Mouse (Mus musculus) lung, embryonic 14.5 days (tissue): ENCODE data around the gene Hps1. TPM values are rescaled to one million over a fixed set of nuclear protein-coding genes. Genes with fewer than 3 reads are reported as not detected.
"Not testable (repeated sequence)": the region's sequence is repeated elsewhere in the genome, so short reads cannot be mapped to it uniquely, and the experiment has no call there.

ENCODE experiments used
- ATAC-seq: fragments of 200-750 bp; cut with Nextera tagmentation; 2 replicates; pipeline ENCODE4 v1.8.0; 2017; ENCODE audit warnings: mild to moderate bottlenecking, moderate TSS enrichment, moderate library complexity; ENCODE audit not compliant: insufficient read depth
- DNase-seq: peaks from one replicate; pipeline ENCODE4 v3.0.0-alpha.2; 2015
- H3K27ac ChIP-seq: fragments of 300-500 bp; sonication (generic); 2 replicates; pipeline ENCODE4 v1.5.1; 2014; ENCODE audit warnings: low read depth, mild to moderate bottlenecking, moderate library complexity
- H3K27me3 ChIP-seq: fragments of 300-500 bp; sonication (generic); 2 replicates; pipeline ENCODE4 v1.6.1; 2014; ENCODE audit warnings: low read length, control low read depth; ENCODE audit not compliant: insufficient read depth
- H3K36me3 ChIP-seq: fragments of 300-500 bp; sonication (generic); 2 replicates; pipeline ENCODE4 v1.6.1; 2014; ENCODE audit warnings: control low read depth; ENCODE audit not compliant: insufficient read depth
- H3K4me1 ChIP-seq: fragments of 300-500 bp; sonication (generic); 2 replicates; pipeline ENCODE4 v1.6.1; 2014; ENCODE audit warnings: antibody characterized with exemption, control low read depth; ENCODE audit not compliant: insufficient read depth
- H3K4me2 ChIP-seq: fragments of 300-500 bp; sonication (generic); 2 replicates; pipeline ENCODE4 v1.6.1; 2014; ENCODE audit warnings: mild to moderate bottlenecking
- H3K4me3 ChIP-seq: fragments of 300-500 bp; sonication (generic); 2 replicates; pipeline ENCODE4 v1.5.1; 2014; ENCODE audit warnings: low read depth, low read length
- H3K9ac ChIP-seq: fragments of 300-500 bp; sonication (generic); 2 replicates; pipeline ENCODE4 v1.6.1; 2014
- H3K9me3 ChIP-seq: fragments of 300-500 bp; sonication (generic); 2 replicates; pipeline ENCODE4 v1.6.1; 2016; ENCODE audit warnings: low read depth, low read length, control low read depth
- CTCF ChIP-seq: IDR thresholded peaks from 2 replicates; pipeline ENCODE4 v1.5.1; 2016; ENCODE audit warnings: antibody characterized with exemption, low read depth
- WGBS: fragments of 180-500 bp; shearing (Covaris S2); extraction: QIAGEN DNeasy Blood & Tissue Kit; methylation state at CpG from one replicate; pipeline ENCODE4 v1.1.7; 2014; 5-methylcytosine and 5-hydroxymethylcytosine counted together
- polyA plus RNA-seq: library from polyadenylated mRNA; unstranded; fragments of >200 nt; fragmentation: Nextera tagmentation; extraction: Ambion mirVana; gene quantifications from 2 replicates; pipeline ENCODE4 v1.2.1, GENCODE M21; 2014

Gene Hps1
- polyA plus RNA-seq, 1 experiment from 2014 or later: 14.8 TPM

DNA sequence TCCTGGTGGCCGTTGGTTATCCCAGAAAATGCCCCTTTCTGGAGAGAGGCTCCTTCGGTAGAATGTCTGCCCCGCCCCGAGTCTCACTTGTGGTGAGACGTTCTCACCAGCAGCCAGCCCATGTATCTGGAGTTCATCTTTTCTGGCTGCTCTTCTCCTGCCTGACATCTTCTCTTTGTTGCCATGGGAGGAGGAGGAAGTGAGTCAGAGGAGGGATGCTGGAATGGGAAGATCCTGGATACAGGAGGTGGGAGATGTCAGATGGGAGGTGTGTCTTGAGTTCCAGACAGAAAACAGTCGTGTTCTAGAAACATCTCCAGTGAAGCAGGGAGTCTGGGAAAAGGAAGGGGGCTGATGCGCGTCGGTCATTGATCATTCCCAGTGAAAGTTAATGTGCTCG is 29.7 kb upstream of the Hps1 start:
- no peak for TF ChIP-seq CTCF
- H3K27ac ChIP-seq: no peak overlapping the region
- ATAC-seq (no peak), DNase-seq (no peak)
- H3K4me3 ChIP-seq: no peak overlapping the region
- WGBS: 83% methylated on average over 10 of the region's 10 CpGs
- H3K9me3 ChIP-seq: no peaks in the 10 kb centered on the region
- H3K9ac ChIP-seq: no peak overlapping the region
- no peaks in the 10 kb centered on the region for H3K36me3 ChIP-seq
- no peaks in the 10 kb centered on the region for H3K27me3 ChIP-seq
- H3K4me1 ChIP-seq: no peaks in the 10 kb centered on the region
- H3K4me2 ChIP-seq: no peak overlapping the region

DNA sequence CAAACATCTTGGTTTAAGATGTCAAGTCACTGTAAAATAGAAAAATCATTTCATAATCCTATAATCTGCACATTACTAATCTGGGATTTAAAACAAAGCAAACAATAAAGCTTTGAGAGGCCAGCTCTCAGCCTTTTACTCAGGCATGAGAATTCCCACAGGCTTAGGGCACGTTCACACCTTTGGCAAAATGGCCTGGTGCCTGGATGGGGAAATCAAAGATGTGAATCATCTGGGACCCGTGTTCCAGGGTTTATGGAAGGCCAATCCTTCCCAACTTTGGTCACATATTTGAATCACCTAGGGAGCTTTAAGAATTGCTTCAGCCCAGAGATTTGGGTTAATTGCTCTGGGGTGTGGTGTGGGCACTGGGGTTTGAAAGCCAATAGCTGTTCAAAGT is 18.1 kb upstream of the Hps1 start:
- H3K27me3 ChIP-seq: 0 out of 2 replicates have a peak, but pooled peaks cover 3% of the 10 kb centered on the region
- no peak overlapping the region for H3K9ac ChIP-seq
- no peak overlapping the region for H3K4me2 ChIP-seq
- H3K4me3 ChIP-seq: no peak overlapping the region
- H3K9me3 ChIP-seq: no peaks in the 10 kb centered on the region
- no peak overlapping the region for H3K27ac ChIP-seq
- H3K36me3 ChIP-seq: no peaks in the 10 kb centered on the region
- 64% methylated on average over 2 of the region's 2 CpGs for WGBS
- TF ChIP-seq CTCF: no peak
- DNase-seq: no peak
- H3K4me1 ChIP-seq: no peaks in the 10 kb centered on the region; the same call in 1 of the 2 replicates
- no peak for ATAC-seq

DNA sequence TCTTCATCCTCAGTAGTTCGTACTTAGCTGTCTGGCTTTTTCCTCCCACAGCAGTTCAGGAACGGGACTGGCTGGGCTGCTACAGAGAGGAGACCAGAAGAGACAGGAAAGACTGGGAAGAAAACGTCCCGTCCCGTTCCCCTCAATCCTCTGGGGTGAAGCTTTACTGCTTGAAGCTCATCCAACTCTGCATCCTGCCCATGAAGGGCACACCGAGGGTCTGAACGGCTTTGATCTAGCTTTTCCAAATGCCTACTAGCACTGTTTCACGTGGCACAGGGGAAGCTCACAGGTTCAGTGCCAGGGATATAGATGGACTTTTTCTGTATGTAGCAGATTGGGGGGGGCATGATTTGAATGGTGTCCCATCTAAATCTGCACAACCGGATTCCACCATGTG is 16.0 kb upstream of the Hps1 start:
- 31% methylated on average over 9 of the region's 9 CpGs for WGBS
- H3K4me1 ChIP-seq: no peaks in the 10 kb centered on the region; the same call in 1 of the 2 replicates
- TF ChIP-seq CTCF: no peak
- peak overlapping the region; percentile 82 for H3K4me2 ChIP-seq
- H3K9me3 ChIP-seq: no peaks in the 10 kb centered on the region
- no peak overlapping the region for H3K9ac ChIP-seq
- DNase-seq (no peak), ATAC-seq (no peak)
- H3K27me3 ChIP-seq: 0 out of 2 replicates have a peak, but pooled peaks cover 3% of the 10 kb centered on the region
- peak overlapping the region; percentile 34 for H3K4me3 ChIP-seq
- no peaks in the 10 kb centered on the region for H3K36me3 ChIP-seq
- no peak overlapping the region for H3K27ac ChIP-seq

GRCm38 (mm10) chr19:42794914-42795613 is 15.3 kb upstream of the Hps1 start:
- peak; percentile 96 for TF ChIP-seq CTCF
- Histone ChIP-seq H3K9ac (peak overlapping the region; percentile 44), H3K27ac (peak overlapping the region; percentile 58; the same call in 1 of the 2 replicates), H3K36me3 (no peaks in the 10 kb centered on the region), H3K27me3 (0 out of 2 replicates have a peak, but pooled peaks cover 3% of the 10 kb centered on the region), H3K4me3 (peak overlapping the region; percentile 34), H3K4me1 (no peaks in the 10 kb centered on the region; the same call in 1 of the 2 replicates), H3K4me2 (peak overlapping the region; percentile 82), H3K9me3 (no peaks in the 10 kb centered on the region)
- DNase-seq (peak; percentile 98), ATAC-seq (peak; percentile 91)
- WGBS: 2% methylated on average over 31 of the region's 31 CpGs

DNA sequence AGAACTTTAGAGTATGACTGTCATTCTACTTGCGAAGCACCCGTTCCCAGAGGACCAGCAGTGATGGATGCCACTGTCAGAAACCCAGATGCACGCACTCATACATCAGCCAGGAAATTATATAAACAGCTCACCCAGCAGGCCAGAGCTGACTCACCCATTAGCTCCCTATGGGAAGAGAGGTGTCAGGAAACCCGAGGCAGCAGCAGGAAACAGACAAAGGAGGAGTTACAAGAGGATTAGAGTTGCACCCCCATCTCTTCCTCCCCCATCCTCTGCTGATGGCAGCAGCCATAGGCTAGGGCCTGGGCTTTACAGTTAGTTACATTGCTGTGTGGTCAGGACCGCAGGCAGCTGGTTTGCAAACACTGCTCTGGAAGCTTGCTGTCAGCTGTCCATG is 8.5 kb upstream of the Hps1 start:
- Histone ChIP-seq H3K27me3 (0 out of 2 replicates have a peak, but pooled peaks cover under 1% of the 10 kb centered on the region), H3K9ac (no peak overlapping the region), H3K27ac (peak overlapping the region; percentile 13; the same call in 1 of the 2 replicates), H3K36me3 (no peaks in the 10 kb centered on the region), H3K4me1 (peaks cover 7% of the 10 kb centered on the region), H3K4me2 (no peak overlapping the region), H3K9me3 (no peaks in the 10 kb centered on the region), H3K4me3 (no peak overlapping the region)
- 16% methylated on average over 5 of the region's 5 CpGs for WGBS
- peak; percentile 82 for DNase-seq
- TF ChIP-seq CTCF: no peak
- ATAC-seq: peak; percentile 88

DNA sequence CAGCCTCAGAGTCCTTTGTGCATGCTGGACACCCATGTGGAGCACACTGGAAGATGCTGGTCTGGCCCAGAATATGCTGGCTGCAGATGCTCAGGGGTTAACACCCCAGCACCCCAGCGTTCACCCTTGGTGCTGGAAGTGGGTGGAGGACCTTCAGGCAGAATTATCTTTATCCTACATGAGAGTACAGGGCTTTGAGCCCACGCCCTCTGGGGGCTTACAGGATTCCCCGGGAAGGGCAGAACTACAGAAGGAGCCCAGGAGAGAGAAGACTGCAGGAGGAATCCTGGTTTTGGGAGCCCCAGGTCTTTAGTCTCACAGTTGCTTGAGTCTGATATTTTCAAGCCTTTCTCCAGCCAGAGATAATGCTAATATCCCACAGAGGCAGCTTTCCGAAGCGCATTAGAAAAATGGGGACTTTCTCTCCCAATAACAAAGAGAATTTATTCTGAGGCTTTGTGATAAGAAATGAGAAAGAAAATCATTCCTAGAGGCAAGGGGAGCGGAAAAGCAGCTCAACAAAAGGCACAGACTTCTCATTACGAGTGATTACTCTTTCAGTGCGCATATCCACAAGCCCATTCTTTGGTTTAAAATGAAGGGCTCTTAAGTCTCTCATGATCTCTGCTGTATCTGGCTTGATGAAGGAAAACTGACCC is 5.9 kb upstream of the Hps1 start:
- ATAC-seq: no peak
- Histone ChIP-seq H3K4me2 (no peak overlapping the region), H3K4me1 (peaks cover 7% of the 10 kb centered on the region), H3K9ac (no peak overlapping the region), H3K36me3 (no peaks in the 10 kb centered on the region), H3K27me3 (no peaks in the 10 kb centered on the region), H3K27ac (no peak overlapping the region), H3K9me3 (no peaks in the 10 kb centered on the region), H3K4me3 (no peak overlapping the region)
- 53% methylated on average over 8 of the region's 8 CpGs for WGBS
- no peak for TF ChIP-seq CTCF
- DNase-seq: no peak

DNA sequence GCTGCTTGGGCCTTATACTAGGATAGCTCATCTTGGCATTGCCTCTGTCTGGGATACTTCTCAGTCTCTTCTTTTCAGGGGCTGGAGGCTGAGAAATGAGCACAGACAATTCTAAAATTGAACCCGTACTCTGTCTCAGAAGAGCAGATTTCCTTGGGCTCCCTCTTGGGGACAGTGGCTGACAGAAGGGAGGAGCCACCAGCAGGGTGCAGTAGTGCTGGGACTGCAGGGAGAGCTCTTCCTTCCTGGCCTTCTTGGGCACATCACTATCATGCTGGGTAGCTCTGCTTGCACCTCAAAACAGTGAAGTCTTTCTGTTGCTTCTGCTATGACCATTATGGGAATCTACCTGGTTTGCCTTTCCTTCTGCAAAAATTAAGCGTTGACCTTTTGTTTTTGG is 5.4 kb upstream of the Hps1 start:
- H3K9me3 ChIP-seq: no peaks in the 10 kb centered on the region
- no peaks in the 10 kb centered on the region for H3K27me3 ChIP-seq
- H3K4me1 ChIP-seq: peaks cover 7% of the 10 kb centered on the region
- no peak overlapping the region for H3K4me2 ChIP-seq
- no peak overlapping the region for H3K4me3 ChIP-seq
- WGBS: 38% methylated on average over 2 of the region's 2 CpGs
- H3K27ac ChIP-seq: no peak overlapping the region
- DNase-seq (peak; percentile 42), ATAC-seq (no peak)
- no peak overlapping the region for H3K9ac ChIP-seq
- TF ChIP-seq CTCF: peak; percentile 47
- no peaks in the 10 kb centered on the region for H3K36me3 ChIP-seq

DNA sequence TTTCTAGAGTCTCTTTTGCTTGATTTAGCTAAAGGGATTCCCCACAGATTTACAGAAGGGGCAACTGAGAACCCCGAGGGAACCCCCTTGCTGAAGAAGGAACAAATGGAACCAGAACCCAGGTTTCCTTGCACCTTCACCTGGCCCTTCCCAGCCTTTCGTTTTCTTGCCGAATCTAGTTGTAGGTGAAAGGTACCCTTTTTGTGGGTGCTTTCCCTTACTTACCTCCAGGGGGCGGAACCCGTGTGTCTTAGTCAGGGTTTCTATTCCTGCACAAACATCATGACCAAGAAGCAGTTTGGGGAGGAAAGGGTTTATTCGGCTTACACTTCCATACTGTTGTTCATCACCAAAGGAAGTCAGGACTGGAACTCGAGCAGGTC is 369 bp upstream of the Hps1 start:
- peak overlapping the region; percentile 71 for H3K9ac ChIP-seq
- not testable (repeated sequence) for H3K9me3 ChIP-seq, DNase-seq, H3K27me3 ChIP-seq, H3K4me1 ChIP-seq, ATAC-seq, H3K36me3 ChIP-seq
- H3K4me2 ChIP-seq: peak overlapping the region; percentile 74
- peak overlapping the region; percentile 88 for H3K27ac ChIP-seq
- peak overlapping the region; percentile 65 for H3K4me3 ChIP-seq
- 51% methylated on average over 7 of the region's 7 CpGs for WGBS
